Mouse (Mus musculus) lung, postnatal 0 days (tissue): Measurements from ENCODE around the gene Pde2a.

Source experiments
- CTCF ChIP-seq: IDR thresholded peaks from 2 replicates; pipeline ENCODE4 v1.5.1; 2016; ENCODE audit warnings: antibody characterized with exemption, mild to moderate bottlenecking
- EP300 ChIP-seq: IDR thresholded peaks from 2 replicates; pipeline ENCODE4 v1.6.1; 2016; ENCODE audit warnings: antibody characterized with exemption, mild to moderate bottlenecking, control low read depth

DNA sequence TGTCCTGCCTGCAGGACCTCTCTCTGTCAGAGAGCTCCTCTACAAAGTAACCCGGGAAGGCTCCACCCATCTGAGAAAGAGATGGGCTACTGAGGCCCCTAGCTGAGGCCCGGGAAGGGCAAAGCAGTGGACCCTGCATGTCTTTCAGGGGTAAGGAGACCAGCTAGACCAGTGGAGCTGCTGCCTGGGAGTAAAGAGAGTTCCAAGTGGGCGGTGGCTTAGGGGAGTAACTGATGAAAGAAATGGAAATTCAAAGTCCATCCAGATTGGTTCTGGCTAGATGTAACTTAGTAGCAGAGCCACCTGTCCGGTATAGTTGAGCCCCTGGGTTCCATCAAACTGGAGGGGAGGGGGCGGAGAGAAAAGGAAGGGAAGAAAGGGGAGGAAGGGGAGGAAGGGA is 112.9 kb downstream of the Pde2a start:
- TF ChIP-seq CTCF (no peak), EP300 (no peak)
